Mouse (Mus musculus) myocyte (in vitro differentiated cells): Measurements from ENCODE around the gene Sema4d. TPM values are rescaled to one million over a fixed set of nuclear protein-coding genes. Genes with fewer than 3 reads are reported as not detected.
"Not testable (repeated sequence)": the region's sequence is repeated elsewhere in the genome, so short reads cannot be mapped to it uniquely, and the experiment has no call there.

Experiments used
- H3K27me3 ChIP-seq: one replicate; pipeline ENCODE4 v1.6.1; 2011; ENCODE audit not compliant: control insufficient read depth, insufficient read depth, insufficient read length
- H3K36me3 ChIP-seq: one replicate; pipeline ENCODE4 v1.6.1; 2011; ENCODE audit not compliant: control insufficient read depth, insufficient read depth
- H3K4me2 ChIP-seq: one replicate; pipeline ENCODE4 v1.6.1; 2011; ENCODE audit warnings: low read depth, control low read depth
- H3K4me3 ChIP-seq: one replicate; pipeline ENCODE4 v1.5.1; 2011; ENCODE audit warnings: mild to moderate bottlenecking, control low read depth, moderate library complexity
- H3K79me2 ChIP-seq: one replicate; pipeline ENCODE4 v1.6.1; 2011; ENCODE audit not compliant: control insufficient read depth, insufficient read depth
- H3ac ChIP-seq: one replicate; pipeline ENCODE4 v1.6.1; 2011; ENCODE audit not compliant: control insufficient read depth, insufficient read length
- CEBPB ChIP-seq: IDR thresholded peaks from 2 replicates; pipeline ENCODE4 v1.6.1; 2011; ENCODE audit warnings: mild to moderate bottlenecking, moderate library complexity; ENCODE audit not compliant: poor library complexity, insufficient read depth, severe bottlenecking
- E2F4 ChIP-seq: IDR thresholded peaks from one replicate; pipeline ENCODE4 v1.6.1; 2011; ENCODE audit warnings: mild to moderate bottlenecking, control low read depth, moderate library complexity; ENCODE audit not compliant: insufficient read depth
- MAX ChIP-seq: IDR thresholded peaks from one replicate; pipeline ENCODE4 v1.6.1; 2011; ENCODE audit warnings: low read depth, mild to moderate bottlenecking, control low read depth
- MYOD1 ChIP-seq, 3 experiments: IDR thresholded peaks; one replicate each; pipeline ENCODE4 v1.6.1; 2011; ENCODE audit warnings: control low read depth in 2 of 3, low read depth in 2 of 3, mild to moderate bottlenecking in 2 of 3, moderate library complexity in 1 of 3; ENCODE audit not compliant: insufficient read length in 2 of 3, control insufficient read depth in 1 of 3
- MYOG ChIP-seq, 3 experiments: IDR thresholded peaks; one replicate each; pipeline ENCODE4 v1.6.1; 2011; ENCODE audit warnings: control low read depth in 2 of 3, low read depth in 2 of 3, mild to moderate bottlenecking in 2 of 3; ENCODE audit not compliant: insufficient read length in 2 of 3, control insufficient read depth in 1 of 3, insufficient read depth in 1 of 3
- POLR2A ChIP-seq: IDR thresholded peaks from one replicate; pipeline ENCODE4 v1.6.1; 2011; ENCODE audit warnings: low read depth, mild to moderate bottlenecking, control low read depth, moderate library complexity; ENCODE audit not compliant: insufficient read length
- POLR2AphosphoS2 ChIP-seq: IDR thresholded peaks from one replicate; pipeline ENCODE4 v1.6.1; 2011; ENCODE audit warnings: low read depth, control low read depth; ENCODE audit not compliant: insufficient read length
- REST ChIP-seq: IDR thresholded peaks from one replicate; pipeline ENCODE4 v1.6.1; 2011; ENCODE audit warnings: mild to moderate bottlenecking, control low read depth, moderate library complexity; ENCODE audit not compliant: insufficient read depth, insufficient read length
- SRF ChIP-seq: IDR thresholded peaks from one replicate; pipeline ENCODE4 v1.6.1; 2011; ENCODE audit warnings: low read depth; ENCODE audit not compliant: control insufficient read depth, insufficient read length
- TCF12 ChIP-seq: IDR thresholded peaks from one replicate; pipeline ENCODE4 v1.6.1; 2011; ENCODE audit warnings: mild to moderate bottlenecking, control low read depth; ENCODE audit not compliant: poor library complexity, insufficient read depth, severe bottlenecking
- TCF3 ChIP-seq: IDR thresholded peaks from one replicate; pipeline ENCODE4 v1.6.1; 2011; ENCODE audit warnings: low read depth, control low read depth; ENCODE audit not compliant: insufficient read length
- USF1 ChIP-seq: IDR thresholded peaks from one replicate; pipeline ENCODE4 v1.6.1; 2011; ENCODE audit warnings: low read depth, mild to moderate bottlenecking, control low read depth, moderate library complexity
- polyA plus RNA-seq: library from polyadenylated mRNA; unstranded; fragments of >200 nt; fragmentation: generic; extraction: Trizol; gene quantifications from one replicate; pipeline ENCODE4 v1.2.1, GENCODE M21; 2012; ENCODE audit warnings: missing spikeins

The Sema4d gene
- polyA plus RNA-seq, 1 experiment: 15.3 TPM

DNA sequence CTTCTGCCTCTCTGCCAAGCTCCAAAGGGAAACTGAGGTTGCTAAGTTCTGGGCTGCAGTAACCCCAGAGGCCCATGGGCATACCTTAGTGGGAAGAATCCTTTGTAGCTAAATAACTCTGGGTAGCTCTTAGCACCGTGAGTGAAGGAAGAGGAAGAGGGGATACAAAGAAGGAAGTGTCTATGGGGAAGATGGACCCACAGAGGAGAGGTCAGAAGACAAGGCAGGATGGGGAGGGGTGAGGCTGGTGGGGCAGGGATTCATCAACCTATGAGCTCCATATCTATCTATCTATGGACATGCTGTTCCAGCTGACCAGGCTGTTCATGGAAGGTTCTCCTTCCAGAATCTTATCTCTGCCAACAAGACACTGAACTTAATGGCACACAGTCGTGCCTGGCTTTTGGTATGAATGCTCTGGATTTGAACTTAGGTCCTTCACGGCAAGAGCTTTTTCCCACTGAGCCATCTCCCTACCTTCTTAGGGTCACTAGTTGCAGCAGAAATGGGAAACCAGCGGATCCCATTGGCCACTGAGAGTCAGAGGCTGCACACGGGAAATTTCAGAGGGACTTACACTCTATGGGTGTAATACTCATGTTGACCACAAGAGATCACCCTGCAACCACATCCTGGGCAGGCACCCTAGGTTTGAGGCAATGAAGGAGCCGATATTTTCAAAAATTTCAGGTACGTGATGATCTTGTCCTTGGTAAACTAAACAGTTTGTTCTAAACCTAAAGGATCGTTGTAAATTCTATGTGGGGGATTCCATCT, 45.9 kb upstream of the Sema4d start:
- Histone ChIP-seq H3K4me3 (no peak overlapping the region), H3K79me2 (no peaks in the 10 kb centered on the region), H3ac (no peak overlapping the region), H3K36me3 (no peaks in the 10 kb centered on the region), H3K4me2 (peak overlapping the region; percentile 3), H3K27me3 (no peaks in the 10 kb centered on the region)
- TF ChIP-seq MYOD1 (IDR thresholded peaks at IDR 0.05; ENCODE audit: control insufficient read depth in 1 of 3, insufficient read length in 2 of 3, low read depth in 2 of 3): no peak
- TF ChIP-seq TCF12: no peak
- TF ChIP-seq MAX: no peak
- TF ChIP-seq REST: no peak
- no peak for TF ChIP-seq POLR2A
- no peak for TF ChIP-seq SRF
- TF ChIP-seq POLR2AphosphoS2: no peak
- TF ChIP-seq MYOG (IDR thresholded peaks at IDR 0.05; ENCODE audit: control insufficient read depth in 1 of 3, insufficient read depth in 1 of 3, insufficient read length in 2 of 3, low read depth in 2 of 3): no peak
- TF ChIP-seq TCF3: no peak

- Histone ChIP-seq H3K79me2 (no peaks in the 10 kb centered on the region), H3K4me3 (no peak overlapping the region)
- TF ChIP-seq SRF (no peak), TCF12 (no peak), USF1 (no peak), MYOG (IDR thresholded peaks at IDR 0.05; ENCODE audit: control insufficient read depth in 1 of 3, insufficient read depth in 1 of 3, insufficient read length in 2 of 3, low read depth in 2 of 3) (no peak), MYOD1 (IDR thresholded peaks at IDR 0.05; ENCODE audit: control insufficient read depth in 1 of 3, insufficient read length in 2 of 3, low read depth in 2 of 3) (no peak)
These were observed 43.9 kb upstream of the Sema4d start for GRCm38 (mm10) chr13:51837402-51837801.

DNA sequence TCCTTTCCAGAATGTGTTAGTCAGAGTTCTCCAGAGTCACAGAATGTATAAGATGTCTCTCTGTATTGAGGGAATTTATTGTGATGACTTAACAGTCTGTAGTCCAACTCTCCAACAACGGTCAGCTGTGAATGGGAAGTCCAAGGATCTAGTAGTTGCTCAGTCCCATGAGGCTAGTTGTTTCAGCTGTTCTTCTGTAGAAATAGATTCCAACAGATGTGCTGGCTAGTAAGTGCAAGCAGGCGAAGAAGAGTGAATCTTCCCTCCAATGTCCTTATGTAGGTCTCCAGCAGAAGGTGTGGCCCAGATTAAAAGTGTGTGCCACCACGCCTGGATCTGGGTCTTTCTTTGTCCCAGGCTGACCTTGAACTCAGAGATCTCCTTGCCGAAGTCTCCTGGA, 41.7 kb upstream of the Sema4d start:
- H3K4me2 ChIP-seq, H3K36me3 ChIP-seq, H3K27me3 ChIP-seq, H3K79me2 ChIP-seq, H3ac ChIP-seq, H3K4me3 ChIP-seq: not testable (repeated sequence)
- TF ChIP-seq TCF12 (peak; percentile 16), MYOD1 (IDR thresholded peaks at IDR 0.05; ENCODE audit: control insufficient read depth in 1 of 3, insufficient read length in 2 of 3, low read depth in 2 of 3) (peak; percentile 32 to 71 (median 62)), MYOG (IDR thresholded peaks at IDR 0.05; ENCODE audit: control insufficient read depth in 1 of 3, insufficient read depth in 1 of 3, insufficient read length in 2 of 3, low read depth in 2 of 3) (peak in 1 of 3 experiments; percentile 89)

More at GRCm38 (mm10) chr13:51837402-51837801, 43.9 kb upstream of the Sema4d start:
- H3K27me3 ChIP-seq: no peaks in the 10 kb centered on the region
- no peaks in the 10 kb centered on the region for H3K36me3 ChIP-seq
- H3K4me2 ChIP-seq: no peak overlapping the region
- no peak overlapping the region for H3ac ChIP-seq

- H3K27me3 ChIP-seq: no peaks in the 10 kb centered on the region
- no peak overlapping the region for H3K4me3 ChIP-seq
- no peak overlapping the region for H3ac ChIP-seq
- no peaks in the 10 kb centered on the region for H3K79me2 ChIP-seq
- TF ChIP-seq MYOD1 (IDR thresholded peaks at IDR 0.05; ENCODE audit: control insufficient read depth in 1 of 3, insufficient read length in 2 of 3, low read depth in 2 of 3) (no peak), TCF12 (no peak), POLR2A (no peak), SRF (no peak), MYOG (IDR thresholded peaks at IDR 0.05; ENCODE audit: control insufficient read depth in 1 of 3, insufficient read depth in 1 of 3, insufficient read length in 2 of 3, low read depth in 2 of 3) (no peak), E2F4 (no peak), MAX (no peak), POLR2AphosphoS2 (no peak), USF1 (no peak), REST (no peak), TCF3 (no peak), CEBPB (no peak)
- H3K4me2 ChIP-seq: no peak overlapping the region
- no peaks in the 10 kb centered on the region for H3K36me3 ChIP-seq
These were observed 41.0 kb upstream of the Sema4d start for GRCm38 (mm10) chr13:51834520-51834919.

DNA sequence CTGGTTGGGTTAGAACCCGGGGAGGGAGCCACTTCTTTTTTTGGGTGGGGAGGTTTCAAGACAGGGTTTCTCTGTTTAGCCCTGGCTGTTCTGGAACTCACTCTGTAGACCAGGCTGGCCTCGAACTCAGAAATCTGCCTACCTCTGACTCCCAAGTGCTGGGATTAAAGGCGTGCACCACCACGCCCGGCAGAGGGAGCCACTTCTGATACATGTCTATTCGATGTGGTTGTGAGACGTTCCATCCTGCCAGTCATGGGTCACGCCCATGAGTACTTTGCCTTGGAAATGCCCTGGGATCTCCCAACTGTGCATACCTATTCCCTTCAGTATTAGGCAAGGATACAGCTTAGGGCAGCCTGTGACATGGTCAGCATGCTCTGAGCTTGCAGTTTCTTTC, 40.5 kb upstream of the Sema4d start:
- H3K36me3 ChIP-seq, H3K4me2 ChIP-seq, H3K27me3 ChIP-seq, H3K79me2 ChIP-seq, H3ac ChIP-seq, H3K4me3 ChIP-seq: not testable (repeated sequence)
